Mouse (Mus musculus) lung, postnatal 10 days (tissue): ENCODE measurements around the gene Btbd35f20.
"Not testable (repeated sequence)": the region's sequence is repeated elsewhere in the genome, so short reads cannot be mapped to it uniquely, and the experiment has no call there.

ENCODE experiments used
- DNase-seq: peaks from one replicate; pipeline ENCODE4 v3.0.0; 2021

The Btbd35f20 gene

DNA sequence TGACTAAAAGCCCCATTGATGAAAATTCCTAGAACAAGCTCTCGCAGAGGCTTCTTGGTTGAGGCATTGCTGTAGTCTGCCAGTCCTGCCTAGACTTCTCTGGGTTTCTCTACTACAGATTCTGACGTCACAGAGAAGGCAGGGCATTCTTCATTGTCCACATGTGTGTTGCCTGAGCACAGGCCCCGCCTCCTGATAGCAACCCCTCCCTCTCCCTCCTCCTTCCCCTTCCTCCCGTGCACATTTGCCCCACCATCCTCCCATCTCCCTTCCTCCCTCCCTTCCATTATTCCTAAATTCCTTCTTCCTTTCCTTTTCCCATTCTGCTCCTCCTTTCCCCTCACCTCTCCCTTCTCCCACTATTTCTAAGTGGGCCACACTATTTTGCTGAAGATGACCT, at the start of gene Btbd35f20:
Gene Btbd35f20, minus strand, starts transcription at position 101 of the 400 bp plus-strand sequence.
- not testable (repeated sequence) for DNase-seq
